Mouse (Mus musculus) heart, postnatal 14 days (tissue): ENCODE results near the gene Slc8a3. TPM values are rescaled to one million over a fixed set of nuclear protein-coding genes. Genes with fewer than 3 reads are reported as not detected.
A peak's percentile ranks its signal among the peaks of the same experiment; 100 is the strongest.
"Not testable (repeated sequence)": the region's sequence is repeated elsewhere in the genome, so short reads cannot be mapped to it uniquely, and the experiment has no call there.

Experiments
- DNase-seq, 2 experiments: peaks; one replicate each; pipeline ENCODE4 v3.0.0; 2021 to 2022
- intact Hi-C: fragments of 180-260 bp; cut with DNase I; formaldehyde crosslinking; loops from one replicate; pipeline ENCODE4 v1.15.1; 2025
- long read RNA-seq, 2 experiments: library from polyadenylated mRNA; stranded (forward); transcript quantifications; one replicate each; pipeline ENCODE4 v2.0.0; 2021
- total RNA-seq, 2 experiments: library from RNA; stranded (reverse); gene quantifications; 2 replicates each; pipeline ENCODE4 v1.2.3; 2021

The Slc8a3 gene
- under 1 TPM; 0.17 to 0.24 TPM for total RNA-seq
- long read RNA-seq, experiment 1, result 0 reads
- long read RNA-seq, experiment 2, full-length matches to known transcripts, result 1 of 2 reads
- long read RNA-seq, experiment 2, partial matches to known transcripts, result 0 of 2 reads
- long read RNA-seq, experiment 2, other reads (novel, unspliced or antisense), result 1 of 2 reads

DNA sequence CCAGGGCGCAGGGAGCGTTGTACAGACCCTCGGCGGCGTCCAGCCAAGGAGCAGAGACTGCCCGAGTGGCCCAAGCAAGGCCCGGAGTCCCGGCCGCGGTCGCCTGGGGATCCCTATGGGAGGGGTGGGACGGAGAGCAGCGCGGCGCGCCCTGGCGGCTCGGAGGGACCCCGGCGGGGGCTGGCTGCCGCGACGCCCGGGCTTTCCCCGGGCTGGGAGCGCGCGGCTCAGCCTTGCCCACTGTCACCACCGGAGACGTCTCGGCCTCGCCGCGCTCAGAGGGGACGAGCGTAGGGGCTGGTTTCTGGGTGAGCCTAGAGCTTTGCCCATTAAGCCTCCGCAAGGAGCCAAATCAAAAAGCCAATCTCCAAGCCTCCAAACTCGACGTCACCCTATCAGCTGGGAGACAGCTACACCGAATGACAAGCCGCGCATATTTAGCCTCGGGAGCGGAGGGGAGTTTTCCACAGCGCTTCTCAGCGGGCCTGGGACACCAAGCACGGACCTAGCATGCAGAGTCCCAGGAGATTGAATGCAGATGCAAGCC is at the start of gene Slc8a3:
Gene Slc8a3, minus strand, starts transcription at position 306 of the 547 bp plus-strand sequence.
- peak in 1 of 2 experiments; percentile 18 for DNase-seq
- intact Hi-C loops, result no loop called here

DNA sequence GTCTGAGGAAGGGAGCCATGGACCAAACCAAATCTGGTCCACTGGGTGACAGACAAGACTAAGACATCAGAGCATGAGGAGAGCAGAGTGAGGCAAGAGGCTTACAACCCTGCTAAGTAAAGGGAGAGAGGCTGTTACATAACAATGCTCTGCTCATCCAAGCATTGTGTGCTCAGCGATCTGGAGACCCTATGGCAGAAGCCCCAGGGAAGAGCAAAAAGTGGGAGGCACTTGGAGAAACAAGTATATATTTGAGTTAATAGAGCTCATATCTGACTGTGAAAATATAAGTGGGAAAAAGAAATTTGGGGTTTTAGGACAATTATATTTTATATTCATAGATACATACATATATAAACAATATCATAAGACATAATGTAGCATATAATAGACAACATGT is 46.4 kb upstream of the Slc8a3 start, which contains the start of gene Gm4787:
Gene Gm4787, minus strand, starts transcription at position 101 of the 400 bp plus-strand sequence.
- intact Hi-C loops, DNase-seq: not testable (repeated sequence)

DNA sequence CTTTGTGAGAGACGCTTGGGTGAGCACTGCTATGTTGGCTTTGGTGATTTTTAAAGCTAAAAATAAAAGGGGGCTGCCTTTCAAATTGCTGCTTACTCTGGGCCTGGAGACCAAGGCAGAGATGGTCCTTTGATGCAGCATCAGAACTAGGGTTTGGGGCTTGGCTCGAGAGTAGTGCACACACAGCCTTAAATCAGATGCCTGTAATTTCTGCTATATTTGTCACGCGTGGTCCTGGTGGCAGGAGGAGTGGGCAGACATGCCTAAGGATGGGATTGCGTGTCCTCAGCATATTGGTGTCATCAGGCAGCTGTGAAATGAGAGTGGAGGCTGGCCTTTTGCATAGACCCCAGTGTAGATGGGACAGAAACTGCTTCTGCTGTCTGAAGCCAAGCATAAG is 861 bp upstream of the Slc8a3 start:
- no peak for DNase-seq
- intact Hi-C loops, result no loop called here

DNA sequence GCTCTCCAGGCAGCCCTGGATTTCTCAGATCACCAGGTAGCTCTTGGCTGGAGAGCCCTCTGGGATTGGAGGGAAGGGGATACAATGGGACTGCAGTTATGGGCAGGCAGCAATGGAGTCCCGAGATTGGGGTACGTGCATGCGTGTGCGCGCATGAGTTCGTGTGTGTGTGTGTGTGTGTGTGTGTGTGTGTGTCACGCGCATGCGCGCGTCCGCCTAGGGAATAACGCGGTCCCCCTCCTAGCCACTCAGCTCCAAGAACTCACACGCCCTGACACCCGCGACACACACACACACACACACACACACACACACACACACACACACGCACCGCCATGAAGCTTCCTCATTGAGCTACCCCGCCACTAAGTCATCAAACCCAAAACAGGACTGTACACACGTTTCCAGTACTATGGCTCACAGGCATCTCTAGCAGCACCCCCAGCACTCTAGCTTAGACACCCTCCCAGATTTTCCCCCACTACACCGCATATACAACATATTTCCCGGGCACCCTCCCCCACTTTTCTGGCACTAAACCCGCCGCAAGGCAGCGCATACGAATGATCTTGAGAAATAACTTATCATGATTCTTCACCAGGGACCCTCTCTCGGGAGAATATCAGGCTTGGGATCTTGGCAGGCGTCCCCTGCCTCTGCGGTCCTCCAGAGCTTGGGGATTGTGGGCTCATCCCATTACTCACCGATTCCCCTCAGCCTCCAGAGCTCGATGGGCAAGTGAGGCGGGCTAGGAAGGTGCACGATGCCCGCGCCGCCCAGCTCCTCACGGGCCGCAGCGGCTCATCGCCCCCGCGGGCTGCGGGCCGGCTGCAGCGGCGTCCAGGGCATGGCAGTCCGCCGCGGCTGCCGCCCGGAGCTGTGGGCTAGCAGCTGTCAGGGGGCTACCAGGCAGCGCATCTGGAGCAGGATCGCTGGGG is 774 bp downstream of the Slc8a3 start:
- peak in 1 of 2 experiments; percentile 16 for DNase-seq
- intact Hi-C loops, result no loop called here

DNA sequence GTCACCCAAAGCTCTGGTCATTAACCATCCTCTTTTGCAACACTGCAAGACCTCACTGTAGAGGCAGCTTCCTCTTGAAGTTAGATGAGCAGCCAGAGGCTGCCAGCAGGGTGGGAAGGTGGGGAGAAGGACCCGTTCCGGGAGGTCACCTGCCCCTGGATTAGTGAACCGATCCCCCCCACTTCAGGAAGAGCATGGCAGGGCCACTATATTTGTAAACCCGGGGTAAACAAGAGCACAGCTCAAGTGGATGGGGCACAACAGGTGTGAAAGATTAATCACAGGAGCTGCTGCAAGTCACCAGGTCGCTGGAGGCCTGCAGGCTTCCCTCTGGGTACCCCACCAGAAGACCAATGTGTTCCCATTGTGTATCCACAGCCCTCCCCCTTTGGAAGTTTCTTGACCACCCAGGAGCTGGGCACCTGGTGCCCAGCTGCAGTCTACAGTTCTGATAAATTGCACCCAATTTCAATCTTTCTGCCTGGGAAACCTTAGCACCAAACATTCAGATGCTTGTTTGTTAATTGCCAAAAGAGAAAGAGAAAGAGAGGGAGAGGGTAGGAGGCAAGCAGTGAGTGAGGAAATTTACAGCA is 1.8 kb downstream of the Slc8a3 start:
- intact Hi-C loops, result no loop called here

DNA sequence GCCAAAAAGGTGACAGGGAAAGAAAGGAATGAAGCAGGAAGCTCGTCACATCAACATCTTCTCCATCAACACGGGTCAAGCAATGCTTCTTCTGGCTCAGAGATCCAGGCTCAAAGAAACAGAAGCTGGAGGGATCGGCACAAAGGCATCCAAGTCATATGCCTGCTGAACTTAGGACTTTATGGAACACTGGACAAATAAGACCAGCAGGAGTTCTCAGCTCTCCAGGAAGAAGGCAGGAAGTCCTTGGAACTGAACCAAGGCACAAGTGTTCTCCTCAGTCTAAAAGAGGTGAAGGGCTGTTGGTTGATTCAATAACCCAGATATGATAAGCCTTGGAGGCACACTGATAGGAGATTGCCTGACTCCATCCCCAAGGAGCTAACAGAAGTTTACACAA is 8.0 kb downstream of the Slc8a3 start:
- intact Hi-C loops, result no loop called here
- DNase-seq, result no peak

More for the DNA sequence above, 1.8 kb downstream of the Slc8a3 start:
- DNase-seq, result no peak

DNA sequence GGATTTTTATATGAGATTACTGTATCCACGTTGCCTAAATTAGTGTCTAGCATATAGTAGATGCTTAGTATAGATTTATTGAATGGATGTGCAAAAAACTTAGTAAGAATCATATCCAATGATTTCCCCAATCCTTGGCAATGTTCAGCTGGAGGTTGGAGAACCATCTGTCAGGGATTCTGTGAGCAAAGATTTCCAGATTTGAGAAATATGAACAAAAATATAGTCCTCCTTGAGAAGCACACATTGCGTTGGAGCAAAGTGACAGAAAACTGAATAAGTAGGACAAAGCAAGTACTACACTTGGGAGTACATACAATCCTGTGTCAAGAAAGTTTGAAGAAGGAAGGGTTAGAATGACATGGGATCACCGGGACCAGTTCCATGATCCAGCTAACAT is 8.9 kb downstream of the Slc8a3 start:
- intact Hi-C loops, result no loop called here
- no peak for DNase-seq

DNA sequence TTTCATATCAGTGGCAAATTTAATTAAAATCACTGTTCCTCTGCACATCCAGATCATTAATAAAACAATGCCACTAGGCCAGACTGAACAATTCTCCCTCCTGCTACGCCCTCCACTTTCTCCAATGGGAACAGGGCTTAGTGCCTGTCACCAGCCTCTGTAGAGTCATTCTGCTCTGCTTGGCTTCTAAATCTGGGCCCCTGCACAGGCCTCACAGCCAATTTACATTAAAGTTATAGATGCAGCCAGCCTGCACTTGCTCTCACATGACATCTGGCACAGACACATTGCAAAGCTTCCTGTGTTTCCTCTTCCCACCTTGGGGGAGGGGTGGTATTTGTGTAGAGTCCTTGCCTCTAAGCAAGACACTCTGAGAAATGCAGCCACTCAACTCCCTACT is 12.0 kb downstream of the Slc8a3 start:
- no peak for DNase-seq
- intact Hi-C loops, result no loop called here

DNA sequence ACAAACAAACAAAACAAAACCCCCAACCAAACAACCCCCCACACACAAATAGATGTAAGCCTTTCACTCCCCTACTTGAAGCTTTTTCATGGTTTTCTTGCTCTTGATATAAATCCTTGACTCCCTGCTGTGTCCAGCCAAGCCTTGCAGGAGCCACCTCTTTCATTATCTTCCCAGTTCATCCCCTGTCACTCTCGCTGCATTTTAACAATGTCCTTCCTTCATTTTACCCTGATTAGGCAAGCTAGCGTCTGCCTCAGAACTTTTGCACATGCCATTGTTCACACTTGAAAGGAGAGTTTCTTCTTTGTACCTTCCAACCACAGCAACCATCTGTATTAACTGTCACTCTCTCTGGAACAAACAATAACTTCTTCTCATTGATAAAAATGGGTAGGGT is 15.2 kb downstream of the Slc8a3 start:
- no peak for DNase-seq
- intact Hi-C loops, result no loop called here

DNA sequence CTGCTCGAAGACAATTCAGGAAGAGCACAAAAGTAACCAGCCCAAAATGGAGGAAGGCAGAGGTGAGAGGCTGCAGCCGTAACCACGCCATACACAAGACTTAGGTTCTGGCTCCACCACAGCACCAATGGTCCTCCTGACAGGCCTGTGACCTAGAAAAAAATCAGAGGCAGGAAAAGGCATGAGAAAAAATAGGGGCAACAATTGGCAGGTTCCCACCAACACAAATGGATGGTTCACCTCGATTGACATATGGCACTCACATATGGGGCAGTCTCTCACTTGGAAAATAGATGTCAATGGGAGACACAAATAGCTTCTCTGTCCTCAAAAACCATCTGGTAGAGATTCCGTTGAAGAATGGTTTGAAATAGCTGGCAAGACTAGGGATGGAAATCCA is 17.0 kb downstream of the Slc8a3 start:
- no peak for DNase-seq
- intact Hi-C loops, result loop anchor here (2.0 kb wide), 1 partner anchor 21 kb away; no protein-coding TSS in a partner anchor

DNA sequence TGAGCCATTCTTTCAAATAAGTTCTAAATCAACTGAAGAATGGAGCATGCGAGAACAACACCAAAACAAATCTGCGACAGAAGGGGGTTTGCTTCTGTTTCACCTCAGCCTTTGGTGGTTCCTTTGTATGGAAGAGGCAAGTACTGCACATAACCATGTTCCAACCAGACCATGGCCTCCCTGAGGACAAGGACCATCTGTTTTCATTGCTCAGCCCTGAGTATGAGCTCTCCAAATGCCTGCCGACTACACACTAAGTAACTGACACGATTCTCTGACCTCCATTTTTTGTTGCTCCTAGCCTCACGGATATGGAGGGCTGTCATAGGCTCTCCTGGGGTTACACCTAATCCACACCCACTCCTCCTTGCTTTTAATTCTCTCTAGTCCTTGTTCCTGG is 29.4 kb downstream of the Slc8a3 start:
- intact Hi-C loops, result no loop called here
- DNase-seq, result no peak

DNA sequence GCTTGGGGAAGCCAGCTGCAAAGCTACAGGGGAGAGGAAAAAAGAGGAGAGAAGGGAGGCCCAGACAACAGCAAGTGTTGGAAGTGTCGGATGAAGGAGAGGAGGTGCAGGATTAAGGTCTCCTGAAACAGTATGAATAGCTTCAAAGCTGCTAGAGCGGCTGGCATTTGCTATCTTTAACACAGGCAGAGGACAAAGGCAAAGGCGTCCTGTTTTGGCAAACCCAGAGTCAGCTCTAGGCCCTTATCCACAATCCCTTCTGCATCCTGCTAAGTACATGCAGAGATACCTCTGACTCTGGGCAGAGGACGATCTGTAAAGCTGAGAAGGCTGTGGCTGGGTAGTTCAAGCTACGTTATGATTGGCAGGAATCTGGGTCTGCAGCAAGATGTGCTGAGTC is 38.4 kb downstream of the Slc8a3 start:
- no peak for DNase-seq
- intact Hi-C loops, result loop anchor here (2.0 kb wide), 1 partner anchor 20 kb away; no protein-coding TSS in a partner anchor

DNA sequence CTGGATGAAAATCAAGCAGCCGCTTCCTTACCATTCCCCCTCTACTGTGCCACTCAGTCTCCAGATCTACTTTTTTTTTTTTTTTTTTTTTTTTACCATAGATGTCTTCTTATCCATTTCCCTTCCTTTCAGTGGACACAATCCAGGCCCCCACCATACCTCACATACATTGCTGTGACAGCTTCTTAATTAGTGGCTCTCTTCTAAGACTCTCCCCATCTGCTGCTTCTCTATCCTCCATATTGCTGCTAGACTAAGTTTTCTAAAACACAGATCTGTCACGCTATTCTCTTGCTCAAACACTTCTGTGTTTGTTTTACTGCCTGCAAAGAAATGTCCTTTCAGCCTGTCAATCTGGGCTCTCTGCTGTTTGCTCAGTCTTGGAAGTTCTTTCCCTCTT is 54.9 kb downstream of the Slc8a3 start:
- no peak for DNase-seq
- intact Hi-C loops, result no loop called here

DNA sequence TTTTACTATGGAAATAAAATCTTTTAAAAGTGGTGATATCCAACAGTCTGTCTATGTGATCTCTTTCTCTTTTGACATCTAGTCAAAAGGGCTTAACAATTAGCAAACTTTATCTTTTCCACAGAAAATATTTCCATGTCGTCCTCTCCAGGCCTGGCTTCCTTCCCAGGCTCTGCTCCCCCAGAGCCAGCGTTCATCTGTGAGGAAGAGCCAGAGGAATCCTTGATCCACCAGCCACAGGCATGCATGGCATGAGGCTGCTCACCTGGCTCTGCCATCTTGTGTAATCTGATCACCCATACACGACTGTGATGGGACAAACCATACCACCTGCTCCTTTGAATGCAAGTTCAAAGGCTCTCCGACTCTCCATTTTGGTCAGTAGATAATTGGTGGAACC is 58.4 kb downstream of the Slc8a3 start:
- intact Hi-C loops, result no loop called here
- no peak for DNase-seq

DNA sequence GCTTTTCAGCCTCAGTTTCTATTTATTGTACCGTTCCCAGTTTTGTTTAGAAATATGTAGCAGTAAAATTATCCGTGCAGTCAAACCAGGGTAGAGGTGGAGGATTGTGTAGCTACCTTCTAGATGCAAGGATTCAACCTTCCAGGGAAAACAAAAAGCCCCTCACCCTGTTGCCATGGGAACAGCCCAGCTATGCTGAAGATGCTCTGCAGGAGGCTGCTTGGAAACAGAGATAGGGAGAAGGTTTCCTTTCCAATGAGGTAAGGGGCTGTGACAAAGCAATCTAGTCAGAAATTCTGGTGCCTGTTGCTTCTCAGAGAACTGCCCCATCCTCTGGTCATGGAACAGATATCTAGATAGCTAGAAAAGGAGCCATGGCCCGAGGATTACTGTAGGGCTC is 59.6 kb downstream of the Slc8a3 start:
- intact Hi-C loops, result no loop called here
- DNase-seq, result no peak

DNA sequence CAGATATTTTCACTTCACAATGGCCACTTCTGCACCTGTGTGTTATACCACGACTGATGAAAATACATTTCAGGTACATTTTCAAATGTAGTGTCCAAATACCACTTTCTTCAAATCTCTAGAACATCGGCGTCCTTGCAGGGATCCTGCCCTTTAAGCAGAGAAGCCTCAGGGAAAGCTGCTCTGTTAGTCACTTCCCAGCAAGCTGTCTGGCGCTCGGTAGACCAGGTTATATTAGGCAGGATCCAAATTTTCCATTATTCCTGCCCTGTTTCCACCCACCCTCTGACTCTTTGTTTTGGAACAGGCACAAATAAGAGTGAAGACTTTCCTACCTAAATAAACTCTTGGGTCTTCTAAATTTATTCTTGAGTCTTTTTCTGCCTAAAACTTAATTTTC is 63.7 kb downstream of the Slc8a3 start:
- intact Hi-C loops, result no loop called here
- no peak for DNase-seq

DNA sequence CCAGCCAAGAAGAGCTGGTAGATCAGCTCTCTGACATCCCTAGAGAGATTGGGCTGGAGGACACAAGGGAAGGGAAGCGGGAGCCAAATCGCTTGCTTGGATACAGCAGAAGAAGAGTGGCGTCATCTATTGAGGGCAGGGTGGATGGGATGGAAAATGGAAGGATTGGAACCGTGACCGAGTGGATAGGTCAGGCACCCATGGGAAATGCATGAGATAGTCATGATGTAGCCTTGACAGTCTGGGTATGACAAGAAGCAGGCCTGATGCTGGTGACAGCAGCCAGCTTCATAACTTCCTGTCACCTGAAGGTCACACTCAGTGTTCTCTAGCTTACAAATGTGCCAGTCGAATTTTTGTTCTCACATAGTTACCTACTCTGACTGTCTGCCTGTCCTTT is 70.2 kb downstream of the Slc8a3 start:
- intact Hi-C loops, result no loop called here
- peak in 1 of 2 experiments; percentile 6 for DNase-seq

DNA sequence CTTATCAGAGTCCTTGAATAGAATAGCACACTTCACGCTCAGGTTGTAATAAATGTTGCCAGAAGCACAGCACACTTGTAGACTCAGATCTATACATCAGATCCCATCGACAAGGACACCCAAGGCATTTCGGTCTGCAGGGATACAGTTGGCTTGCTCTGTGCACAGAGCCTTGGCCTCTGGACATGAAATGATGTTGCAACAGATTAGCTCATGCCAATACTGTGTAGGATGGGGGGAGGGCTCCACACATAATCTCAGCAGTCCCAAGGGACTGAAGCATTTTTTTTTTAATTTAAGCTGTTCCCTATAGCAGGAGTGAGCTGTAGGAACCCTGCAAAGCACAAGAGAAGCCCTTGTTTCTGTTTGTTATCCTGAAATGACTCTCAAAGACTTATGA is 74.8 kb downstream of the Slc8a3 start:
- intact Hi-C loops, result no loop called here
- DNase-seq, result no peak

DNA sequence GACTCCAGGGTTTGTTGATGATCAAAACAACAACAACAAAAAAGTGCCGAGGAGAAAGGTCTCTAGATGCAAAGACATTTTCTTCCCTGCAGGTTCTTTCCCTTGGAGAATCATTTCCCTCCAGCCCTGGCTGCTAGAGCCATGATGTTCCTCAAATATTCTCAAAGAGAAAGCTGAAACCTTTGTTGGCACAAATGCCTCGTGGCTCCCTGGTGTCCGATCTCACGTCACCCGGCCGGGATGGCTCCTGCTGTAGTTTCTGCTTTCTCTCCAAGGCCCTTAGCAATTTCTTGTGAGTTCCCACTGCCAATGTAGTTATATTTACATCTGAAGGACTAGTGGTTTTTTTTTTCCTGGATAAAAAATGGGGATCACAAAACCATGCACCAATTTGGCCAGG is 87.6 kb downstream of the Slc8a3 start:
- intact Hi-C loops, result no loop called here
- DNase-seq, result no peak

DNA sequence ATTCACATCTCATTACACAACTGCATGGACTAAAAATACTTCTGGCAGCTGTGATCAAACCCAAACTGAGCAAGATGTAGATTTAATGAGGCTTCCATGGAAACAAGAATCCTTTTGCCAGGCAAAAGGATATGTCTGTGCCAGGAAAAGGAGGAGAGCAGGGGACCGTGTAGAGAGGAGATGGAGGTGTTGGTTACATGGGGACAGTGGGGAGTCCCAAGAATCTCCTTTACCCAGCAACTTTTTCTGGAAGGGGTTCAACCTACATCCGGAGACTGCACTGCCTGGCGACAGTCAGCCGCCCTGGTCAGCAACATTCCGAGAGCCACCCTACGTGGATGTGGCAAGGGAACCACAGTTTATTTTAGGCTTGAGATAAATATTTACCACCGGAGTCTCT is 88.0 kb downstream of the Slc8a3 start:
- intact Hi-C loops, result no loop called here
- peak in 1 of 2 experiments; percentile 5 for DNase-seq

DNA sequence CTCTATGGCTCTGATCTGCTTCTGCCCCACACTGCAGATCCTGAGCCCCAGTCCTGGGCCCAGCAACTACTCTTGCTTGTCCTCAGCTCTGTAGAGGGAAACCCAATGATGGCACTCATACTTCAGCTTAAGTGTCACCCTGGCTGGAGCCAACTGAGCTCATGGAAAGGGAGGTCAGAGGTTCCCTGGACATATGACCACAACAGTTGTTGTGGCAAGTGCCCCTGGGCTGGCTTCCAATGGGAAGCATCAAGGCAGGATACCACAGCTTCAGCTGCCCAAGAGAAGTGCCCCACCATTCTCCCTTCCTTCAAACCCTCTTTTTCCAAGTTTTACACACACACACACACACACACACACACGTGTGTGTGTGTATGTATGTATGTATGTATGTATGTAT is 88.5 kb downstream of the Slc8a3 start:
- DNase-seq, result no peak
- intact Hi-C loops, result no loop called here
